Mouse (Mus musculus) heart, embryonic 10.5 days (tissue): ENCODE results near the gene Gm20388. TPM values are rescaled to one million over a fixed set of nuclear protein-coding genes. Genes with fewer than 3 reads are reported as not detected.

Source experiments
- DNase-seq: peaks from one replicate; pipeline ENCODE4 v3.0.0-alpha.2; 2017; ENCODE audit warnings: low spot score
- H3K27ac ChIP-seq: fragments of 300-500 bp; sonication (generic); 2 replicates; pipeline ENCODE4 v1.5.1; 2016; ENCODE audit warnings: mild to moderate bottlenecking
- H3K27me3 ChIP-seq: fragments of 300-500 bp; sonication (generic); 2 replicates; pipeline ENCODE4 v1.6.1; 2016; ENCODE audit warnings: mild to moderate bottlenecking; ENCODE audit not compliant: poor library complexity, insufficient read depth, severe bottlenecking
- H3K36me3 ChIP-seq: fragments of 300-500 bp; sonication (generic); 2 replicates; pipeline ENCODE4 v1.6.1; 2016; ENCODE audit warnings: mild to moderate bottlenecking, moderate library complexity
- H3K4me1 ChIP-seq: fragments of 300-500 bp; sonication (generic); 2 replicates; pipeline ENCODE4 v1.6.1; 2016; ENCODE audit warnings: mild to moderate bottlenecking
- H3K4me3 ChIP-seq: fragments of 300-500 bp; sonication (generic); 2 replicates; pipeline ENCODE4 v1.5.1; 2016; ENCODE audit warnings: mild to moderate bottlenecking, moderate library complexity
- H3K9me3 ChIP-seq: fragments of 300-500 bp; sonication (generic); 2 replicates; pipeline ENCODE4 v1.6.1; 2016; ENCODE audit warnings: mild to moderate bottlenecking, moderate library complexity
- WGBS: fragments of 180-500 bp; shearing (Covaris S2); methylation state at CpG from one replicate; pipeline ENCODE4 v1.1.7; 2016; 5-methylcytosine and 5-hydroxymethylcytosine counted together
- polyA plus RNA-seq: library from polyadenylated mRNA; unstranded; fragments of >200 nt; fragmentation: Nextera tagmentation; extraction: Ambion mirVana; gene quantifications from 2 replicates; pipeline ENCODE4 v1.2.1, GENCODE M21; 2016

Gm20388 gene
- polyA plus RNA-seq, 1 experiment from 2014 or later, result 4.5 TPM

- Histone ChIP-seq H3K4me3 (no peak overlapping the region), H3K27ac (peak overlapping the region; percentile 36; the same call in 1 of the 2 replicates), H3K4me1 (peaks cover 34% of the 10 kb centered on the region), H3K9me3 (no peaks in the 10 kb centered on the region), H3K27me3 (peaks cover 25% of the 10 kb centered on the region; the same call in 1 of the 2 replicates), H3K36me3 (no peaks in the 10 kb centered on the region)
- DNase-seq, result peak; percentile 71
- 65% methylated on average over 8 of the region's 8 CpGs for WGBS
Measured at GRCm38 (mm10) chr8:121450211-121450610, 1539.6 kb downstream of the Gm20388 start.

- Histone ChIP-seq H3K4me3 (no peak overlapping the region), H3K27me3 (peaks cover 19% of the 10 kb centered on the region; the same call in 1 of the 2 replicates), H3K27ac (peak overlapping the region; percentile 56; the same call in 1 of the 2 replicates), H3K9me3 (no peaks in the 10 kb centered on the region), H3K36me3 (no peaks in the 10 kb centered on the region), H3K4me1 (peaks cover 28% of the 10 kb centered on the region)
- DNase-seq, result no peak
- WGBS, result 71% methylated on average over 16 of the region's 16 CpGs
Measured at GRCm38 (mm10) chr8:121451404-121452076, 1540.9 kb downstream of the Gm20388 start.

GRCm38 (mm10) chr8:121454737-121455136, 1544.1 kb downstream of the Gm20388 start:
- Histone ChIP-seq H3K4me1 (peaks cover 21% of the 10 kb centered on the region), H3K27ac (0 out of 2 replicates have a peak overlapping the region, but pooled peaks have one; percentile 10), H3K27me3 (peaks cover 15% of the 10 kb centered on the region; the same call in 1 of the 2 replicates), H3K36me3 (no peaks in the 10 kb centered on the region), H3K9me3 (no peaks in the 10 kb centered on the region), H3K4me3 (no peak overlapping the region)
- DNase-seq, result no peak
- 86% methylated on average over 17 of the region's 17 CpGs for WGBS

GRCm38 (mm10) chr8:121461192-121461591, 1550.6 kb downstream of the Gm20388 start:
- WGBS, result 31% methylated on average over 3 of the region's 3 CpGs
- DNase-seq, result no peak

GRCm38 (mm10) chr8:121462092-121462491, 1551.5 kb downstream of the Gm20388 start:
- DNase-seq, result no peak
- Histone ChIP-seq H3K9me3 (no peaks in the 10 kb centered on the region), H3K4me3 (no peak overlapping the region), H3K36me3 (no peaks in the 10 kb centered on the region), H3K27ac (no peak overlapping the region), H3K4me1 (peaks cover 19% of the 10 kb centered on the region), H3K27me3 (0 out of 2 replicates have a peak, but pooled peaks cover 8% of the 10 kb centered on the region)
- 80% methylated on average over 3 of the region's 3 CpGs for WGBS

More at GRCm38 (mm10) chr8:121461192-121461591, 1550.6 kb downstream of the Gm20388 start:
- Histone ChIP-seq H3K36me3 (no peaks in the 10 kb centered on the region), H3K27me3 (0 out of 2 replicates have a peak, but pooled peaks cover 8% of the 10 kb centered on the region), H3K4me3 (no peak overlapping the region), H3K27ac (no peak overlapping the region), H3K9me3 (no peaks in the 10 kb centered on the region), H3K4me1 (peaks cover 19% of the 10 kb centered on the region)

GRCm38 (mm10) chr8:121468083-121469071, 1557.7 kb downstream of the Gm20388 start:
- H3K36me3 ChIP-seq, result no peaks in the 10 kb centered on the region
- H3K27ac ChIP-seq, result 0 out of 2 replicates have a peak overlapping the region, but pooled peaks have one; percentile 42
- H3K27me3 ChIP-seq, result 0 out of 2 replicates have a peak, but pooled peaks cover 4% of the 10 kb centered on the region
- peaks cover 16% of the 10 kb centered on the region for H3K4me1 ChIP-seq
- no peaks in the 10 kb centered on the region for H3K9me3 ChIP-seq
- DNase-seq, result no peak
- WGBS, result 77% methylated on average over 49 of the region's 49 CpGs
- H3K4me3 ChIP-seq, result no peak overlapping the region

- no peak for DNase-seq
- H3K27ac ChIP-seq, result no peak overlapping the region
- H3K36me3 ChIP-seq, result no peaks in the 10 kb centered on the region
- 0 out of 2 replicates have a peak, but pooled peaks cover 27% of the 10 kb centered on the region for H3K27me3 ChIP-seq
- H3K4me3 ChIP-seq, result peak overlapping the region; percentile 51
- WGBS, result 9% methylated on average over 25 of the region's 25 CpGs
- H3K4me1 ChIP-seq, result peaks cover 22% of the 10 kb centered on the region
- H3K9me3 ChIP-seq, result no peaks in the 10 kb centered on the region
Measured at GRCm38 (mm10) chr8:121474161-121474897, 1563.7 kb downstream of the Gm20388 start.

GRCm38 (mm10) chr8:121474898-121475284, 1564.2 kb downstream of the Gm20388 start:
- H3K4me1 ChIP-seq, result peaks cover 22% of the 10 kb centered on the region
- H3K27me3 ChIP-seq, result 0 out of 2 replicates have a peak, but pooled peaks cover 27% of the 10 kb centered on the region
- H3K9me3 ChIP-seq, result no peaks in the 10 kb centered on the region
- 3% methylated on average over 18 of the region's 18 CpGs for WGBS
- no peak for DNase-seq
- H3K4me3 ChIP-seq, result peak overlapping the region; percentile 51
- no peak overlapping the region for H3K27ac ChIP-seq
- no peaks in the 10 kb centered on the region for H3K36me3 ChIP-seq

- Histone ChIP-seq H3K9me3 (no peaks in the 10 kb centered on the region), H3K4me1 (peaks cover 26% of the 10 kb centered on the region), H3K4me3 (no peak overlapping the region), H3K27me3 (peaks cover 28% of the 10 kb centered on the region; the same call in 1 of the 2 replicates), H3K27ac (peak overlapping the region; percentile 83), H3K36me3 (no peaks in the 10 kb centered on the region)
- WGBS, result 60% methylated on average over 20 of the region's 20 CpGs
- no peak for DNase-seq
Measured at GRCm38 (mm10) chr8:121477851-121478547, 1567.4 kb downstream of the Gm20388 start.

GRCm38 (mm10) chr8:121479144-121479543, 1568.5 kb downstream of the Gm20388 start:
- peaks cover 28% of the 10 kb centered on the region; the same call in 1 of the 2 replicates for H3K27me3 ChIP-seq
- no peak for DNase-seq
- peaks cover 29% of the 10 kb centered on the region for H3K4me1 ChIP-seq
- no peak overlapping the region for H3K4me3 ChIP-seq
- 76% methylated on average over 8 of the region's 8 CpGs for WGBS
- no peaks in the 10 kb centered on the region for H3K9me3 ChIP-seq
- H3K36me3 ChIP-seq, result no peaks in the 10 kb centered on the region
- H3K27ac ChIP-seq, result 0 out of 2 replicates have a peak overlapping the region, but pooled peaks have one; percentile 3

GRCm38 (mm10) chr8:121480411-121481031, 1569.9 kb downstream of the Gm20388 start:
- Histone ChIP-seq H3K27ac (no peak overlapping the region), H3K27me3 (peaks cover 23% of the 10 kb centered on the region; the same call in 1 of the 2 replicates), H3K36me3 (no peaks in the 10 kb centered on the region), H3K4me3 (no peak overlapping the region), H3K9me3 (no peaks in the 10 kb centered on the region), H3K4me1 (peaks cover 27% of the 10 kb centered on the region)
- DNase-seq, result no peak
- 81% methylated on average over 26 of the region's 26 CpGs for WGBS
